Mouse (Mus musculus) stomach, postnatal 0 days (tissue): ENCODE measurements around the gene Nlrc5.

ENCODE experiments used
- CTCF ChIP-seq: IDR thresholded peaks from 2 replicates; pipeline ENCODE4 v1.5.1; 2016; ENCODE audit warnings: antibody characterized with exemption, low read depth, mild to moderate bottlenecking, moderate library complexity
- EP300 ChIP-seq: optimal IDR thresholded peaks from 2 replicates; pipeline ENCODE3; 2016; ENCODE audit warnings: antibody characterized with exemption

- no peak for TF ChIP-seq CTCF
- TF ChIP-seq EP300: no peak
These were observed 2.0 kb downstream of the Nlrc5 start for GRCm38 (mm10) chr8:94436112-94436572.
